Mouse (Mus musculus) ovary, adult 2 months (tissue): ENCODE results near the gene Phactr1. TPM values are rescaled to one million over a fixed set of nuclear protein-coding genes. Genes with fewer than 3 reads are reported as not detected.

Experiments
- polyA plus RNA-seq: library from polyadenylated mRNA; depleted of rRNA; stranded (reverse); fragments of >200 nt; gene quantifications from 2 replicates; pipeline ENCODE4 v1.2.3, GENCODE M21; 2012; rRNA removed

Phactr1 gene
- polyA plus RNA-seq, result 4.6 and 6.2 TPM in 2 replicates

DNA sequence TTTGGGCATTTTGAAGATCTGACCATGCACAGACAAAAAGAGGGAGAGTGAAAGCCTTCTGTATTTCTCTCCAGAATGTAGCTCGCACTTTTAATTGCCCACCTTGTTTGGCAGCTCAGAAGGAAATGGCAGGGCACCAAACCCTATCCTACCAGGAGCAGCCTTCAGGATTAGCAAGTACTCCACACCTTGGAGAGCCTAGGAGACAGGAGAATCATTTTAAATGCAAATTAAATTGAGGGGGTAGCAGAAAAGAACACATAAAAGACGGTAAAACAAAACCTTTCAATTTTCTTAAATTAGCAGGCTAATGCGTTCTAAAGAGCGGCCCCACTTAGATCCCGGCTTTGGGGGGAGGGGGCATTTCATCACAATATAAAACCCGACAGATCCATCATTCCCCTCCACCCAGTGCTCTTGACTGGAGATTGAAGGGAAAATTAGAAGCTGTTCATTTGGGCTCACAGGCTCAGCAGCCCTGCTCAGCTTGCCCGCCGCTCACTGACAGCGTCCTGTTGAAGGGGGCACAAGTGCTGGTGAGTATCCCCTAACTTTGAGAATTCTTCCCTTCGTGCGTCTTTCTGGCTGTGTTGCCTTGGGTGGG lies at the start of gene Phactr1:
Gene Phactr1, plus strand, starts transcription at position 233 of the 604 bp plus-strand sequence.

DNA sequence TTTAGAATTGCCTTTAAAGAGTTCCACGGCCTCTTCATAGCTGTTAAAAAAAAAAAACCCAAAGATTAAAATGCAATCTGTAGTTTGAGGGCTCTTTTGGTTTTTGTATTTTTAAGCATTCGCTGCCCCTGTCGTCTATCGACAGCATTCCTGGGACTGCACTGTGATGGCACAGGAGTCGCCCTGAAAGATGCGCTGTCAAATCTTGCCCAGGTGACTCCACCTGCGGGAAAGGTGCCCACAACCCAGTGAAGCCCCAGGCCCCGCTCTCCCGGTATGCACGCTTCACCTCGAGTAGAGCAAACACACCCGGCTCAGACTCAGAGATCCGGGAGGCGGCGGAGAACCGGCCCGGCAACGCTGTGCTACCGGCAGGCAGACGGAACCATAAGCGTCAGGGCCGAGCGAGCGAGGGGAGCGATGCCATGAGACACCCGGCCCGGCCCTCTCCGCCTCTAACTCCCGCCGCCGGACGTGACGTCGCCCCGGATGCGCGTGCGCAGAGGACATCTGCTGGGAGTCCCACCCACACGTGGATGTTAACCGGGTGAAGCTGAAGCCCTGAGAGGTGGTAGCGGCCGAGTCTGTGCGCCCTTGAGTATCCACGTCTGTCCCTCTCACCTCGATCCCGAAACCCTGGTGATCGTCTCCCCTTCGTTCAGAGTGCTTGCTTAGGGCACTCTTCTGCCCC lies 490.7 kb downstream of the Phactr1 start, which contains the start of gene Tbc1d7:
Gene Tbc1d7, minus strand, starts transcription at position 482 of the 691 bp plus-strand sequence.

